Mouse (Mus musculus): Measurements from ENCODE around the gene Wdr73.

Wdr73 gene

DNA sequence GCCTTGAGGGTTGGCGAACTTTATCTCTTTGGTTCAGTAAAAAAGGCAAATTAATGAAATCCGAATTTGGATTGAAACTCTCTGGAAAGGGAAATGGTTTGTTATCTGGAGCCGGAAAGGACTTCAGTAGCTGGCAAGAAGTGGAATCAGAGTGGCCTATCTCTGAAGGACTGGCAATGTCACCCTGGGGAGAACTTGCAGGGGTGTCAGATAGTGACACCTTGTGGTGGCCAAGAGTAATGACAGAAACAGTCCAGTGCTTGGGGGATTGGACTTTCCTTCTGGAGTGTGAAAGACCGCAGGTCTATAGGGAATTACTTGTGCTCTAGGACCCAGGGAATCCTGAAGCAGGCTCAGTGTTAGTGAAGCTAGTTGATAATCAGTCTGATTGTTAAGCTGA, 51.4 kb downstream of the Wdr73 start:
- no peak for DNase-seq

DNA sequence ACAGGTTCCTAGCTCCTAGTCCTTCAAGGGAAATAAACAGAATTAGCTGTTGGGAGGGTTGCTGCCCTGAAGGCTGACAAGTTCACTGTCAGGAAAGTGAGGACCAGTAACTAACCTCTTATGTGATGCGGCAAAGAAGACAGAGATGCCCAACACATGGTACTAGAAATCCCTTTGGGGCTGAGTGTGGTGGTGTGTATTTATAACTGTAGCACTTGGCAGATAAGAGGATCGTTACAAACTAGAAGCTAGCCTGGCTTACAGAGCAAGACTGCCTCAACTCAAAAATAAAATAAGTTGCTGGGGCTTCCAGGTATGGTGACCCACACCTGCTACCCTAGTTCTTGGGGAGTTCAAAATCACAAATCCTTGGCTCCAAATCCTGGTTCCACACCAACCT, 51.8 kb downstream of the Wdr73 start:
- no peak for DNase-seq

DNA sequence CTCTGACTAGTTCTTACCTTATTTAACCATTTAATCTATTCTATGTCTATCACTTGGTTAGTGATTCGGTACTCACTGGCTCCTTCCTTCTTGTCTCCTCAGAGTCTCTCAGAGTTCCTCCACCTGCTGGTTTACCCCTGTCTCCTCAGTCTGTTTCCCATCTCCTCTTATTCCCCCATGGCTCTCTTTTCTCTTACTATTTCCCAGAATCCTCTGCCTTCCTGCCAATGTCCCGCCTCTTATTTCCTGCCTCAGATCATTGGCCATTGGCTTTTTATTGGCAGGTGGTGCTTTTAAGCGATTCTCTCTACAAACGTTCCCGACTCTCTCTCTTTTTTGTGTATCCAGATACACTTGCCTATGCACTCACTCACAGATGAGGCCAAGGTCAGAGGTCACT, 54.4 kb downstream of the Wdr73 start:
- DNase-seq, result no peak

DNA sequence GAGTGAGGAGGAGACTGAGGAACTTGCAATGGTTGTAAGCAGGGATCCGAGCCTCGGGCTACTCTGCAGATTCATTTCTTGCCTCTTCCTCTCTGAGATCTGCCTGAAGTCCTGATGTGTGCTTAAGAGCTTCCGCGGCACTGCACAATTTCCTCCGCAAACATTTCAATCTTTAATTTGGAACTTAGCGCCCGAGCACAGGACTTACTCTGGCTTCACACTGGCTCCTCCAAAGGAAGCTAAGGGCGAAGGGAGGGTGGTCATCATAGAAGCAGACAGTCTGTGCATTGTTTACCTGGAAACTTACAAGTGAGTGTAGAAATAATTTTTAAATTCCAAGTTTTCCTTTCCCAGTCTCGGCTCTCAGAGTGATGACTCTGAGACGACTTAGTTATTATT, 54.8 kb downstream of the Wdr73 start:
- no peak for DNase-seq

DNA sequence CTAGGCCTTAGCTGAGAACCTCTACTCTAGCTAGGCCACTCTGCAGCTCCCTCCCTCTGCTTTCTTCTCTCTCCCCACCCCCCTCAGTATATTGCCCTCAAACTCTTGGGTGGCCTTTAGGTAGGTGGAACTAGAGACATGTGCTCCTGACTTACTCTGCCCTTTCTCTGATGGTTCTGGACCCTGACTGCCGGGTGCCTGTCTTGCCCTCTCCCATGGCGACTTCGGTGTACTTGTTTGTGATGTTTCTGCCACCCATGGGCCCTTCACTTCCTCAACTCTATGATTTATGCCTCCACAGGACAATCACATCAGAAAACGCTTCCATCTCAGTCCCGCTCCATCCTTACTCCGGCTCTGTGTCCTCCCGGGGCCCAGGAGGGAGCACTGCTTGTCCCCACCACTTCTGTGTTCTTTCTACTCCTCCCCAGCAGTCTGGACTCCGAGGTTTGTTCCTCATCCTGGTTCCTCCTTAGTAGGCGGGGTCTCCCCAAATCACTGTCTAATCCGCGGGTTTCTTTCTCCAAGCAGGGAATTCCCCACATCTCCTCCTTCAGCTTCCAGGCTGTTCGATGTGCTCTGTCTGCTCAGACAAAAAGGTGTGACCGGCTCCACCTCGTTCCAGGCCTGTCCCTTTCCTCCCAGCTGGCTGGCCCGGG, 55.3 kb downstream of the Wdr73 start:
- no peak for DNase-seq

DNA sequence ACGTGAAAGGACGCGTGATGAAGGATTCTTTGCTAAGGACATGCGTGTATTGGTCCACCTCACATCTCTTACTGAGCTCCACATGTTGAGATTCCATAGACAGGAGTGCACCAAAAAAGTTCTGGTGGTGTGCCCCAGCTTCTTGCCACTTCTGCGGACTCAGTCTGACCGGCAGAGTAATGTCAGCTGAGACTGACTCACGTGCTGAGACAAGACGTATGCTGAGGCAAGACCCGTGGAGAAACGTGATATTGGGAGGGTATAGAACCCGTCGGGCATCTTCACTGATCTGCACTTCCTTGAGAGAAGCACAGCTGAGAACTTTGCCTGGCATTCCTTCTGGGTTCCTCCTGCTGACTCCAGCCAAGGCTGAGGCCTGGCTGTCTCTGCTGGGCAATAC, 56.4 kb downstream of the Wdr73 start:
- DNase-seq, result no peak

DNA sequence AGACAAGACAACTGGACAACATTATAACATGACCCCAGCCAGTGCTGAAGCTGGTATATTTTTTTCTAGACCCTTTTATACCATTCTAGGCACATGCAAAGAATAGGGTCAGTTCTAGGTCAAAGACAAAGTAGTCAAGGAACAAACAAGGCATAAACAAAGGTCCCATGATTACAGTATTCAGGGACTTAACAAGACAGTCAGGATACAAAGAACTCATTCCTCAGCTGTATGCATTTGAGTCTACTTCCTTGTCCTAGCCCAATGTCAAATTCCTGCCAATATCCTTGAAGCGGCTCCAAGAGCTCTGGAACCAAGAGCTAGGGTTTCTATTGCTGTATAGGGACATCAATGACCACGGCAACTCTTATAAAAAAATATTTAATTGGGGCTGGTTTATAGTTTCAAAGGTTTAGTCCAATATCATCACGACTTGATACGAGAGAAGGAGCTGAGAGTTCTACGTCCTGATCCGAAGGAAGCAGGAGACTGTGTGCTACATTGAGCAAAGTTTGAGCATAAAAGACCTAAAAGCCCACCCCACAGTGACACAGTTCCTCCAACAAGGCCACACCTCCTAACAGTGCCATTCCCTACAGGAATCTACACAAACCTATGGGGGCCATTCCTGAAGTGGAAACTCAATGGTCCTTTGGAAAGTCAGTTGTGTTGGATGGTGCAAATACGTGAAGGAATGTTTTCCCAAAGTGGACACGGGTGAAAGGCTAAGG, 57.0 kb downstream of the Wdr73 start:
- DNase-seq, result no peak

DNA sequence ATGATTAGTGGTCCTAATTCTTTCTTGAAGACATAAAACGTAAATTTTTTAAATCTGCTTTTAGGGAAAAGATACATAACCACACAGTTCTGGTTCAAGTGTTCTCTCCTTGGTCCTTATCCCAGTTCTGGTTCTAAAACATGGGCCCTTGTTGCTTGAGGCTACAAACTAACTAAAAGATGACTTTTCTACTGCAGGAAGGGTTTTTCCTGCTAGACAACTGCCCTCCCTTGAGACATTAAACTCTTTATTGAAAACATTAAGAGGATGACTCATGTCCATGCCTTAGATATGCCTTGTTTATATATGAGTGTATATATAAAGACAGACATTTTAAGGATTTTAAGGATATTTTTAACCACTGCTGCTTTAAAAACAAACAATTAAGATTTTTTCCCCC, 57.9 kb downstream of the Wdr73 start:
- no peak for DNase-seq

DNA sequence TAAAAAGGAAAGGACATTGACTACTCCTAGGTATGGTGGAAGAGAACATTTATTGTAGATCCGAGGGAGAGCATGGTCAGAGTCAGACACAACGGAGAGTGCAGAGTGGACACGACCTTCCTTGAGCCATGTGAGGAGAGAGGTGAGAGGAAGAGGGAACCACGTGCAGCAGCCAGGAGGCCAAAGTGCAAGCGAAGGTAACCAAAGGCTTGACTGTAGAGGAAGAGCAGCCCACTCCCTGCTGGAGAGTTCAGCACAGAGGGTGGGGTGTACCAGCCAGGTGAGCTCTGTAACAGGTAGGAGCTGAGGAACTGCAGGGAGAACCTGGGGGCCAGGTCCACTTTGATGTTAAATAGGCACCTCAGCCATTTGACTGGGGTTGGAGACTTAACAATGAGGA, 58.9 kb downstream of the Wdr73 start:
- DNase-seq, result no peak

DNA sequence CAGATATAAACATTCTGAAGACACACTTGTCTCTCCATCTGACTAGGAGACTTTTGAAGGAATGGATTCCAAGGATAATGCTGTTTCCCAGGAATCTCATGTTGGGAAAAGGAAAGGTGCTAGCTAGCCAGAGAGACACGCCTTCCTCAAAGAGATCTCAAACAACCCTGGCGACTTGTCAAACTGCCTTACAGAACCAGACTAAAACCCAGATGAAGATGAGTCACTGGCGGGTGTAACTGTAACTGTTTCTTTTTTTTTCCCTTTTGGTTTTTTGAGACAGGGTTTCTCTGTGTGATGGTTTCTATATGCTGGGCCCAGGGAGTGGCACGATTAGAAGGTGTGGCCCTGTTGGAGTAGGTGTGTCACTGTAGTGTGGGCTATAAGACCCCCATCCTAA, 60.1 kb downstream of the Wdr73 start:
- DNase-seq, result no peak
